Mouse (Mus musculus): Measurements from ENCODE around the gene Ift57. TPM values are rescaled to one million over a fixed set of nuclear protein-coding genes. Genes with fewer than 3 reads are reported as not detected.

Gene Ift57
- total RNA-seq, 1 experiment = 9.0 TPM

DNA sequence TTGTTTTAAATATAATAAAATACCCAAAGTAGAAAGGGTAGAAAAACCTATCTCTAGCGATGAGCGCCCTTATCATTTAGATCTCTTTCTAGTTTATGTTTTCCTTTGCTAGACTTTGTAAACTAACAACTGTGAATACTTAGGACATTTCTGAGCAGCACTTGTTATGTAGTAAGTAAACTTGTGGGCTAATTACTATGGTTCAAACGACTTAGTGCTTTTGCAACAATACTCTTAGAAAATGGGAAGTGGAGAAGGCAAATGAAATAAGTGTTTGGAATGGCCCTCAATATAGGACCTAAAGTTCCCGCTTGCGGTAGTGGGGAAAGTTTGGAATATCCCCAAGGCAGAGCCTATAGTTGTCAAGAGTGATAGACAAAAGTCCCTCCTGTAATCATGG, 788 bp downstream of the Ift57 start:
- no peak overlapping the region for H3K9ac ChIP-seq (ENCODE audit: insufficient read depth, low read depth, low read length, poor library complexity, severe bottlenecking)
- no peak for TF ChIP-seq CHD2 (IDR thresholded peaks at IDR 0.05; ENCODE audit: low read depth, low read length)
- TF ChIP-seq HCFC1 (IDR thresholded peaks at IDR 0.05; ENCODE audit: borderline replicate concordance, insufficient read depth, low read length) = no peak
- TF ChIP-seq MAFK (IDR thresholded peaks at IDR 0.05; ENCODE audit: insufficient read depth, low read depth, low read length) = no peak
- TF ChIP-seq ZNF384 (IDR thresholded peaks at IDR 0.05; ENCODE audit: low read depth, low read length) = no peak
- no peak for TF ChIP-seq ZC3H11A (IDR thresholded peaks at IDR 0.05; ENCODE audit: borderline replicate concordance, low read depth, low read length)
- DNase-seq (ENCODE audit: low read depth, low spot score) = no peak
- no peak overlapping the region for H3K27ac ChIP-seq (ENCODE audit: insufficient read depth, low read depth, low read length, poor library complexity, severe bottlenecking)
- peaks cover 0 to 3% of the 10 kb centered on the region in 2 experiments; a peak in 1 of 4 replicates for H3K4me1 ChIP-seq (ENCODE audit: control insufficient read depth in 2 of 2, insufficient read depth in 2 of 2, low read length in 2 of 2, poor library complexity in 1 of 2)
- no peaks in the 10 kb centered on the region for H3K36me3 ChIP-seq (ENCODE audit: control insufficient read depth, insufficient read depth, low read length, poor library complexity, severe bottlenecking)
- in situ Hi-C loops (cut with MboI; ENCODE audit: low sequenced_read_pairs in 2 of 2, unreplicated experiment in 2 of 2) = no loop called here
- H3K4me3 ChIP-seq (ENCODE audit: insufficient read depth in 1 of 2, low read depth in 1 of 2, low read length in 2 of 2, poor library complexity in 1 of 2, severe bottlenecking in 1 of 2) = peak overlapping the region; percentile 71 to 72; a peak in 3 of 4 replicates
- no peaks in the 10 kb centered on the region for H3K9me3 ChIP-seq (ENCODE audit: control insufficient read depth, insufficient read depth, low read depth, low read length)

DNA sequence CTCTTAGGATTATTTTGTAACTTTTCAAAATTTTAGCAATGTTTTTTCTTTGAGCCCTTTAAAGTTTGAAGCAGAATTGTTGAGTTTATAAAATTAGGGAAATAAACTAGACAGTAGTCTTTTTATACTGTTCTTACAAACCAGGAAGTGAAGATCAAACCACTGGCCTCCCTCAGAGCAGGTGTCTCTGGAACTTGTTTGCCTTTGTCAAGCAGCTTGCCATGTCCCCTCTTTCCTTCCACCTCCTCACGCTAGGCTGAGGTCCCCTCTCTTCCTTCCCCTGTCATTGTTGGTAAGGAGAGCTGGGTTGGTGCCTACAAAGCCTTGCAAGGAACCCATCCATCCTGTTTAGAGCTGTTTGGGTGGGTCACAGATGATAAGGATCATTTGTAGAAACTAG, 9.0 kb downstream of the Ift57 start:
- in situ Hi-C loops (cut with MboI; ENCODE audit: low sequenced_read_pairs in 2 of 2, unreplicated experiment in 2 of 2) = no loop called here
- TF ChIP-seq ZC3H11A (IDR thresholded peaks at IDR 0.05; ENCODE audit: borderline replicate concordance, low read depth, low read length) (no peak), HCFC1 (IDR thresholded peaks at IDR 0.05; ENCODE audit: borderline replicate concordance, insufficient read depth, low read length) (no peak), CHD2 (IDR thresholded peaks at IDR 0.05; ENCODE audit: low read depth, low read length) (no peak), MAFK (IDR thresholded peaks at IDR 0.05; ENCODE audit: insufficient read depth, low read depth, low read length) (no peak), ZNF384 (IDR thresholded peaks at IDR 0.05; ENCODE audit: low read depth, low read length) (no peak)
- no peak overlapping the region for H3K4me3 ChIP-seq (ENCODE audit: insufficient read depth in 1 of 2, low read depth in 1 of 2, low read length in 2 of 2, poor library complexity in 1 of 2, severe bottlenecking in 1 of 2)
- no peaks in the 10 kb centered on the region for H3K36me3 ChIP-seq (ENCODE audit: control insufficient read depth, insufficient read depth, low read length, poor library complexity, severe bottlenecking)
- H3K9me3 ChIP-seq (ENCODE audit: control insufficient read depth, insufficient read depth, low read depth, low read length) = no peaks in the 10 kb centered on the region
- no peak for DNase-seq (ENCODE audit: low read depth, low spot score)
- no peak overlapping the region for H3K27ac ChIP-seq (ENCODE audit: insufficient read depth, low read depth, low read length, poor library complexity, severe bottlenecking)
- no peaks in the 10 kb centered on the region for H3K4me1 ChIP-seq (ENCODE audit: control insufficient read depth in 2 of 2, insufficient read depth in 2 of 2, low read length in 2 of 2, poor library complexity in 1 of 2)
- no peak overlapping the region for H3K9ac ChIP-seq (ENCODE audit: insufficient read depth, low read depth, low read length, poor library complexity, severe bottlenecking)

DNA sequence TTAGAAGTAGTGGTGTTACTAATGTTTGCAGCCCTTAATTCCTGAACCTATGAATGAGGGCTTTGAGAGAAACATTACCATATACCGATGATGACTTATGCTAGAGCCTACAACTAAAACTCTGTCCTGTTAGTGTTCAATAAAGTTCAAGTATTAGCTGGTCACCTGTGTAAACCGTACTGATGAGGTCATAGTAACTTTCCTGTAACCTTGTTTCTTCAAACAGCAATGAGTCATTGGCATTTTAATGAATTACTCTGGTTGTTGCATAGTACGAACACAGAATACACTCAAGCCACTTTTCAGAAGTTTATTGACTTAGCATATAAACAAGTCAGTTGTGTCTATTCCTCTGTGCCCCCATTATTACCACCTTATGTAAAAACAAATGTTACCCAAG, 11.2 kb downstream of the Ift57 start:
- Histone ChIP-seq H3K4me1 (ENCODE audit: control insufficient read depth in 2 of 2, insufficient read depth in 2 of 2, low read length in 2 of 2, poor library complexity in 1 of 2) (no peaks in the 10 kb centered on the region), H3K27ac (ENCODE audit: insufficient read depth, low read depth, low read length, poor library complexity, severe bottlenecking) (no peak overlapping the region), H3K9me3 (ENCODE audit: control insufficient read depth, insufficient read depth, low read depth, low read length) (no peaks in the 10 kb centered on the region), H3K4me3 (ENCODE audit: insufficient read depth in 1 of 2, low read depth in 1 of 2, low read length in 2 of 2, poor library complexity in 1 of 2, severe bottlenecking in 1 of 2) (no peak overlapping the region), H3K9ac (ENCODE audit: insufficient read depth, low read depth, low read length, poor library complexity, severe bottlenecking) (no peak overlapping the region), H3K36me3 (ENCODE audit: control insufficient read depth, insufficient read depth, low read length, poor library complexity, severe bottlenecking) (no peaks in the 10 kb centered on the region)
- no peak for DNase-seq (ENCODE audit: low read depth, low spot score)
- no peak for TF ChIP-seq MAFK (IDR thresholded peaks at IDR 0.05; ENCODE audit: insufficient read depth, low read depth, low read length)
- TF ChIP-seq CHD2 (IDR thresholded peaks at IDR 0.05; ENCODE audit: low read depth, low read length) = no peak
- no peak for TF ChIP-seq ZC3H11A (IDR thresholded peaks at IDR 0.05; ENCODE audit: borderline replicate concordance, low read depth, low read length)
- no peak for TF ChIP-seq HCFC1 (IDR thresholded peaks at IDR 0.05; ENCODE audit: borderline replicate concordance, insufficient read depth, low read length)
- no peak for TF ChIP-seq ZNF384 (IDR thresholded peaks at IDR 0.05; ENCODE audit: low read depth, low read length)
- in situ Hi-C loops (cut with MboI; ENCODE audit: low sequenced_read_pairs in 2 of 2, unreplicated experiment in 2 of 2) = no loop called here

DNA sequence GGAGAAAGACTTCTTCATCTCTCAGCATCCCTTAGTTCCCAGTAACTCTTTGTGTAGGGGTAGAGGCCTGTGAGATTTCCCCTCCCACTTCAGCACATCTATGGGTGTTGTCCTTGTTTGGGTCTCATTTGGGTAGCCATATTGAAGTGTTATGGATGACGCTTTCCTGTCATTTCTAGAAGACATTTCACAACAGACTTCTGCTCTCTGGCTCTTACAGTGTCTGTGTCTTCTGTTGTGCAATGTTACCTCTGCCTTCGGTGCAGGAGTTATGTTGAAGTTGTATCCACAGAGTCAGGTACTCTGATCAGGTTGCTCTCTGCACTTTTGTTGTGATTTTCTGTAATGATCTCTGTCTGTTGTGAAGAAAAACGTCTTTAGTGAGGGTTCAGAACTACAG, 14.3 kb downstream of the Ift57 start:
- no peaks in the 10 kb centered on the region for H3K36me3 ChIP-seq (ENCODE audit: control insufficient read depth, insufficient read depth, low read length, poor library complexity, severe bottlenecking)
- no peaks in the 10 kb centered on the region for H3K4me1 ChIP-seq (ENCODE audit: control insufficient read depth in 2 of 2, insufficient read depth in 2 of 2, low read length in 2 of 2, poor library complexity in 1 of 2)
- no peak overlapping the region for H3K27ac ChIP-seq (ENCODE audit: insufficient read depth, low read depth, low read length, poor library complexity, severe bottlenecking)
- in situ Hi-C loops (cut with MboI; ENCODE audit: low sequenced_read_pairs in 2 of 2, unreplicated experiment in 2 of 2) = no loop called here
- H3K9ac ChIP-seq (ENCODE audit: insufficient read depth, low read depth, low read length, poor library complexity, severe bottlenecking) = no peak overlapping the region
- TF ChIP-seq ZNF384 (IDR thresholded peaks at IDR 0.05; ENCODE audit: low read depth, low read length) (no peak), ZC3H11A (IDR thresholded peaks at IDR 0.05; ENCODE audit: borderline replicate concordance, low read depth, low read length) (no peak), HCFC1 (IDR thresholded peaks at IDR 0.05; ENCODE audit: borderline replicate concordance, insufficient read depth, low read length) (no peak), MAFK (IDR thresholded peaks at IDR 0.05; ENCODE audit: insufficient read depth, low read depth, low read length) (no peak), CHD2 (IDR thresholded peaks at IDR 0.05; ENCODE audit: low read depth, low read length) (no peak)
- H3K4me3 ChIP-seq (ENCODE audit: insufficient read depth in 1 of 2, low read depth in 1 of 2, low read length in 2 of 2, poor library complexity in 1 of 2, severe bottlenecking in 1 of 2) = no peak overlapping the region
- no peak for DNase-seq (ENCODE audit: low read depth, low spot score)
- H3K9me3 ChIP-seq (ENCODE audit: control insufficient read depth, insufficient read depth, low read depth, low read length) = no peaks in the 10 kb centered on the region

DNA sequence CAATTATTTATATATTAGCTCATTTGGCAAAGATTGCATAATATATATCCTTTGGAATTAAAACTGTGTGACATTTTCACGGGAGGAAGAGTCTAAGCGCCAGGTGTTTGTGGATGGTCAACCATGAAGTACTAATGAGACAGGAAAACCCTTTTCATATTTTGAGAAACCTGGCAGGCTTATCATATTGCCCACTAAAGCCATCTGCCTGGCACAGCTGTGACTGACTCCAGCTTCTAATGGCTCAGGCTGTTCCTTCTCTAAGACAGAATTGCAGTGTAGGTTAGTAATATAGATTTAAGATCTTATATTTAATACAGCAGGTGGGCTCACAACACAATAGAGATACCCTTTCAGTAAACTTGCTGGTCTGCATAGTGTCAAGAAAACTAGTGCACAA, 21.6 kb downstream of the Ift57 start:
- Histone ChIP-seq H3K36me3 (ENCODE audit: control insufficient read depth, insufficient read depth, low read length, poor library complexity, severe bottlenecking) (no peaks in the 10 kb centered on the region; the same call in 1 of the 2 replicates), H3K9ac (ENCODE audit: insufficient read depth, low read depth, low read length, poor library complexity, severe bottlenecking) (no peak overlapping the region), H3K27ac (ENCODE audit: insufficient read depth, low read depth, low read length, poor library complexity, severe bottlenecking) (no peak overlapping the region), H3K9me3 (ENCODE audit: control insufficient read depth, insufficient read depth, low read depth, low read length) (no peaks in the 10 kb centered on the region), H3K4me3 (ENCODE audit: insufficient read depth in 1 of 2, low read depth in 1 of 2, low read length in 2 of 2, poor library complexity in 1 of 2, severe bottlenecking in 1 of 2) (no peak overlapping the region), H3K4me1 (ENCODE audit: control insufficient read depth in 2 of 2, insufficient read depth in 2 of 2, low read length in 2 of 2, poor library complexity in 1 of 2) (peaks cover 0 to 2% of the 10 kb centered on the region in 2 experiments; a peak in 1 of 4 replicates)
- no peak for DNase-seq (ENCODE audit: low read depth, low spot score)
- in situ Hi-C loops (cut with MboI; ENCODE audit: low sequenced_read_pairs in 2 of 2, unreplicated experiment in 2 of 2) = no loop called here
- TF ChIP-seq HCFC1 (IDR thresholded peaks at IDR 0.05; ENCODE audit: borderline replicate concordance, insufficient read depth, low read length) (no peak), ZNF384 (IDR thresholded peaks at IDR 0.05; ENCODE audit: low read depth, low read length) (no peak)
